Mouse (Mus musculus) limb, embryonic 13.5 days (tissue): ENCODE data around the gene Sccpdh. TPM values are rescaled to one million over a fixed set of nuclear protein-coding genes. Genes with fewer than 3 reads are reported as not detected.

ENCODE experiments used
- polyA plus RNA-seq: library from polyadenylated mRNA; unstranded; fragments of >200 nt; fragmentation: Nextera tagmentation; extraction: Ambion mirVana; gene quantifications from 2 replicates; pipeline ENCODE4 v1.2.1, GENCODE M21; 2015

Gene Sccpdh
- polyA plus RNA-seq, 1 experiment from 2014 or later = 88.0 TPM

Other genes with a start within 250 kb of the Sccpdh start
- gene Smyd3, start 150.2 kb upstream of the Sccpdh start, polyA plus RNA-seq = 21.7 and 22.1 TPM in 2 replicates
- gene Tfb2m, start 121.9 kb upstream of the Sccpdh start, polyA plus RNA-seq = 32.0 and 32.9 TPM in 2 replicates
- gene Cnst, start 121.8 kb upstream of the Sccpdh start, polyA plus RNA-seq = 17.9 and 18.6 TPM in 2 replicates
- gene Kif28, start 77.1 kb downstream of the Sccpdh start, polyA plus RNA-seq = not detected in 2 replicates
- gene Gm10518, start 135.2 kb downstream of the Sccpdh start, polyA plus RNA-seq = 0.13 TPM in 1 of 2 replicates, not detected in the other
- 25.8 and 27.5 TPM in 2 replicates for gene Ahctf1, start 135.5 kb downstream of the Sccpdh start, polyA plus RNA-seq